Mouse (Mus musculus) liver, embryonic 16.5 days (tissue): ENCODE measurements around the gene Elmod2. TPM values are rescaled to one million over a fixed set of nuclear protein-coding genes. Genes with fewer than 3 reads are reported as not detected.

Source experiments
- ATAC-seq: fragments of 200-750 bp; cut with Nextera tagmentation; 2 replicates; pipeline ENCODE4 v1.8.0; 2017; ENCODE audit warnings: low read depth, mild to moderate bottlenecking, moderate number of reproducible peaks, moderate library complexity
- H3K27ac ChIP-seq: fragments of 300-500 bp; sonication (generic); 2 replicates; pipeline ENCODE4 v1.5.1; 2014; ENCODE audit warnings: mild to moderate bottlenecking, low read length
- H3K27me3 ChIP-seq: fragments of 300-500 bp; sonication (generic); 2 replicates; pipeline ENCODE4 v1.6.1; 2014; ENCODE audit warnings: low read depth, low read length, mixed read lengths; ENCODE audit not compliant: control insufficient read depth, insufficient read depth
- H3K36me3 ChIP-seq: fragments of 300-500 bp; sonication (generic); 2 replicates; pipeline ENCODE4 v1.6.1; 2014; ENCODE audit warnings: mild to moderate bottlenecking; ENCODE audit not compliant: control insufficient read depth, insufficient read depth
- H3K4me1 ChIP-seq: fragments of 300-500 bp; sonication (generic); 2 replicates; pipeline ENCODE4 v1.6.1; 2014; ENCODE audit warnings: low read depth, low read length, mixed read lengths; ENCODE audit not compliant: control insufficient read depth
- H3K4me2 ChIP-seq: fragments of 300-500 bp; sonication (generic); 2 replicates; pipeline ENCODE4 v1.6.1; 2014; ENCODE audit warnings: low read depth, low read length, mixed read lengths
- H3K4me3 ChIP-seq: fragments of 300-500 bp; sonication (generic); 2 replicates; pipeline ENCODE4 v1.5.1; 2014; ENCODE audit warnings: low read depth, mild to moderate bottlenecking, low read length
- H3K9ac ChIP-seq: fragments of 300-500 bp; sonication (generic); 2 replicates; pipeline ENCODE4 v1.6.1; 2014; ENCODE audit warnings: low read depth, low read length
- H3K9me3 ChIP-seq: fragments of 300-500 bp; sonication (generic); replicated peaks from 2 replicates; pipeline ENCODE4 v1.6.1; 2016; ENCODE audit warnings: low read length; ENCODE audit not compliant: control insufficient read depth
- WGBS: fragments of 180-500 bp; shearing (Covaris S2); extraction: QIAGEN DNeasy Blood & Tissue Kit; methylation state at CpG from one replicate; pipeline ENCODE4 v1.1.7; 2014; ENCODE audit not compliant: insufficient replicate concordance; 5-methylcytosine and 5-hydroxymethylcytosine counted together
- polyA plus RNA-seq: library from polyadenylated mRNA; unstranded; fragments of >200 nt; fragmentation: Nextera tagmentation; extraction: Ambion mirVana; gene quantifications from 2 replicates; pipeline ENCODE4 v1.2.1, GENCODE M21; 2015

Elmod2 gene
- polyA plus RNA-seq, result 5.8 and 6.4 TPM in 2 replicates

DNA sequence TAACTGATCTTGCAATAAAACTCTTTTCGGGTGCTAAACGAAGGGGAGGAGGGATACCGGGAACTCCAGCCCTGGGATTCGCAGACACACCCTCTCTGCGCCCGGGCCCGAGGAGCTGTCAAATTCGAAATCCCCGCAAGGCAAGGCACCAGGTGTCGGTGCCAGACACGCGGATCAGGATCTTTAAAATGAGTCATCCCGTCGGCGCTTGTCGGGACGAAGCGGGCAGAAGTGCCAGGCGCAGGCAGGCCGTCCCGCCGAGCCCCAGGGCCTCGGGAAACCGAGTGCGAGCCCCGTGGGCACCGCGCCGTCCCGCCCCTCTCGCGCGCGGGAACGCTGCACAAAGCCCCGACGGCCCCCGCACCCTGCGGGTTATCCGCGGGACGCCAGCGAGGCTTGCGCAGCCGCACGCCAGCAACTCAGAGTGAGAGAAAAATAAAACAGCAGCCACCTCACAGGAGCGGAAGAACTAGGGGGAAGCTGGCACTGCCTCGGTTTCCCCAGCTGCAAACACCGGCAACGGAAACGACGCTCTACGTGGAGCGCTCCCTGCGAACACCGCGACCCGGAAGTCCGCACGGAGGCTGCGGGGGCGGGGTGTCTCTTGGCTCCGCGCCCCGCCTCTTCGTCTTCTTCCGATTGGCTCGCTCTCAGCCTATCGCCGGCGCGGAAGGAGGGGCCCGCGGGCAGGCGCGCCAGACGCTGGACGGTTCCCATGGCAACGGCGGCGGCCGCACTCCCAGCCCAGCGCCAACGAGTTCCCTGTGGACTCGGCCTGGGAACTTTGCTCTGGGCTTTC is at the start of gene Elmod2:
Elmod2 (minus strand) TSS at position 588 of the 799 bp plus-strand sequence.
- Histone ChIP-seq H3K27ac (peak within 1 kb of the TSS; percentile 80), H3K9me3 (no peaks in the 10 kb centered on the region), H3K4me3 (peak within 1 kb of the TSS; percentile 96), H3K27me3 (no peaks in the 10 kb centered on the region), H3K4me1 (peaks cover 10% of the 10 kb centered on the region), H3K9ac (peak within 1 kb of the TSS; percentile 87), H3K4me2 (peak within 1 kb of the TSS; percentile 98), H3K36me3 (no peaks in the 10 kb centered on the region)
- WGBS, result under 1% methylated on average over 85 of the region's 85 CpGs
- peak; percentile 99 for ATAC-seq

DNA sequence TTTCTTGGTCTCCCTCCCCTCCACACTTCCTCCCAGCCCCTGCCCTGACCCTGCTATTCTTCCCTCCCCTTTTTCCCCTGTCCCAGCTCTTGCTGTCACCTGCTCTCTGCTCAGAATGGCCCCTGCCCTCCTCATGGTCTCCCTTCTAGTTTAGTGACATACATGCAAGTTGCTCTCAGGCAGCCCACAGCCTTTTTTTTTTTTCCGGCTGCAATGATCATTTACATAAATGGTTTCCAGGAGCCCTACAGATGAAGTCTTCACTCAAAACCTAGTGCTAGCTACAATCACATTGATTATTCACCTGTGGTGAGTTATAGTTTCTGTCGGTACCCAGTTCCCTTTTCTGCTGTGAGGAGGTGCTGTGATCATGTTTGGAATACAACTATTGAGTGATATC is 48.7 kb upstream of the Elmod2 start:
- ATAC-seq, result no peak
- no peak overlapping the region for H3K4me3 ChIP-seq
- H3K4me2 ChIP-seq, result no peak overlapping the region
- H3K9ac ChIP-seq, result no peak overlapping the region
- 66% methylated on average over 2 of the region's 2 CpGs for WGBS
- no peaks in the 10 kb centered on the region for H3K9me3 ChIP-seq
- H3K27me3 ChIP-seq, result no peaks in the 10 kb centered on the region
- H3K4me1 ChIP-seq, result no peaks in the 10 kb centered on the region
- H3K36me3 ChIP-seq, result no peaks in the 10 kb centered on the region
- no peak overlapping the region for H3K27ac ChIP-seq

DNA sequence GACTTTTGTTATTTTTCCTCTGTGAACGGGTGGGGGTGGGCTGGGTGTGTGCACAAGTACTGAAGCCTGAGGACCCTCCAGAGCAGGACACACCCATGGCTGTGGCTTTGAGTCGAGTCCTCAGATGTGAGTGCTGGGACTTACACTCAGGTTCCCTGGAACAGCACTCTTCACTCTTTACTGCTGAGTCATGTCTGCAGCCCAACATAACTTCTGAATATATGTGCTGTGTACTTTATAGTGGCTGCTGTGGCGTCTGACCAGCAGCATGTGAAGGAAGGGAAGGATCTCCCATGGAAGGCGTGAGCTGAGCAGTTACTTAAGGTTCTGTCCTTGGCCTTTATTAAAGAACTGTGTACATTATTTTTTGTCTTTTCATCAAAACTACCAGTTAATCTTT is 47.9 kb upstream of the Elmod2 start:
- Histone ChIP-seq H3K4me1 (no peaks in the 10 kb centered on the region), H3K27me3 (no peaks in the 10 kb centered on the region), H3K4me3 (no peak overlapping the region), H3K4me2 (no peak overlapping the region), H3K9me3 (no peaks in the 10 kb centered on the region), H3K36me3 (no peaks in the 10 kb centered on the region), H3K9ac (no peak overlapping the region), H3K27ac (no peak overlapping the region)
- 31% methylated on average over 4 of the region's 4 CpGs for WGBS
- ATAC-seq, result no peak

DNA sequence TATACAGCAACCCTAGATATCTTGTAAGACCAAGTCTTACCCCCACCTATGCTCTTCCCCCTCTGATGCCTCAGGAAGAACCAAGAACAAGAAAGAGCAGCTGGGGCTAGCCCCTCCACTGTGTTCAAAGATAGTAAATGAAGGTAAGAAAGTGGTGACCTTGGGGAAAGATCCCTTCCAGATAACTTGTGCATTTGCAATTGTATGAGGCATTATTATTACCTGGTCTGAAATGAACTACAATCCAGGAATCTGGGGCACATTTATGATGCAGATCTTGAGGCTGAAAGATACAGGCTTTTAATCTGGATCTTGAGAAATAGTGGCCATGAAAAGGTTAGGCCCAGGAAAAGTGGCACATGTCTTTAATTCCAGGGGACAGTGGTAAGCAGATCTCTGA is 44.9 kb upstream of the Elmod2 start:
- H3K27ac ChIP-seq, result no peak overlapping the region
- no peak overlapping the region for H3K9ac ChIP-seq
- H3K4me2 ChIP-seq, result no peak overlapping the region
- H3K36me3 ChIP-seq, result no peaks in the 10 kb centered on the region
- H3K9me3 ChIP-seq, result no peaks in the 10 kb centered on the region
- no peak overlapping the region for H3K4me3 ChIP-seq
- no peaks in the 10 kb centered on the region for H3K4me1 ChIP-seq
- no peak for ATAC-seq
- H3K27me3 ChIP-seq, result no peaks in the 10 kb centered on the region

DNA sequence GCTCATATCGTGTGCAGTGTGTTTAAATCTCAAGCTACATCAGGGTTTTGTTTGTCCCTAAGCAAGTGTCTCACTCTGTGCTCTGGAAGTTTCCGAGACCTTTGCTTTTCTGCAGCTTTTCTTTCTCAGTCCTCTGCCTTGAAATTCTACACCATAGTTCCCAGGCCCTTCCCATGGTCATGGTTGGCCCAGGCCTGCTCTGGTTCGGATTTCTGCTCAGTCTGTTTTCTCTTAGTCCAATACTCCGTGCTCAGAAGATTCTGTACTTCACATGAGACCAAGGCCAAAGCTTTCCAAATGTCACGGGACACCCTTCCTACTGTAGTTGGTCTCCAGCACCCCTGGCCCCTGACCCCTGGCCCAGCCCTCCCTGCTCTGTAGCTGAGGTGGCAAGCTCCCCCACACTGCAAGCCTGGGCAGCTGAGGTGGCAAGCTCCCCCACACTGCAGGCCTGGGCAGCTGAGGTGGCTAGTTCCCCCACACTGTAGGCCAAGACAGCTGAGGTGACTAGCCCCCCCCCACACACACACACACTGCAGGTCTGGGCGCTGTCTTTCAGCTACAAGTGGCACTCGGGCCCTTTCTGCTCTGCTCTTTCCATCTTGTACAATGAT is 31.0 kb upstream of the Elmod2 start:
- no peak overlapping the region for H3K9ac ChIP-seq
- 56% methylated on average over 7 of the region's 7 CpGs for WGBS
- no peaks in the 10 kb centered on the region for H3K9me3 ChIP-seq
- no peaks in the 10 kb centered on the region for H3K27me3 ChIP-seq
- H3K4me1 ChIP-seq, result no peaks in the 10 kb centered on the region
- H3K4me2 ChIP-seq, result no peak overlapping the region
- no peaks in the 10 kb centered on the region for H3K36me3 ChIP-seq
- ATAC-seq, result no peak
- no peak overlapping the region for H3K4me3 ChIP-seq
- H3K27ac ChIP-seq, result no peak overlapping the region

DNA sequence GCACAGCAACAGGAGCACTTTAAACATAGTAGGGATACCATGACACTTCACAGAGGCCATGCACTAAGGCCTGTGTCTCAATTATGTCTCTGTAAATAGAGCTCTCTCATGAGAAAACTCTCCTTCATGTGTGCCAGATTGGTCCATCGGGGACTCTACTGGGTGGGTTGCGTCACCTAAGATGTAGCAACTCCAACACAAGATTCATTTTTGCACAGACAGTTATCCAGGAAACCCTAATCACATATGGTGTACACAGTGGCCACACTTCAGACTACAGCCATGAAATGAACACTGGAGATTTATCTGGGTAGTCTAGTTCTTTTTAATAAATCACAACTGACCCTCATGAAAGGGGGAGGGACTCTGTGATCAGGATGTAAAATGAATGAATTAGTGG is 19.0 kb upstream of the Elmod2 start:
- H3K9ac ChIP-seq, result no peak overlapping the region
- no peaks in the 10 kb centered on the region for H3K9me3 ChIP-seq
- H3K4me1 ChIP-seq, result no peaks in the 10 kb centered on the region
- H3K4me2 ChIP-seq, result no peak overlapping the region
- no peaks in the 10 kb centered on the region for H3K27me3 ChIP-seq
- H3K36me3 ChIP-seq, result no peaks in the 10 kb centered on the region
- H3K4me3 ChIP-seq, result no peak overlapping the region
- WGBS, result 68% methylated on average over 2 of the region's 2 CpGs
- no peak overlapping the region for H3K27ac ChIP-seq
- ATAC-seq, result no peak

DNA sequence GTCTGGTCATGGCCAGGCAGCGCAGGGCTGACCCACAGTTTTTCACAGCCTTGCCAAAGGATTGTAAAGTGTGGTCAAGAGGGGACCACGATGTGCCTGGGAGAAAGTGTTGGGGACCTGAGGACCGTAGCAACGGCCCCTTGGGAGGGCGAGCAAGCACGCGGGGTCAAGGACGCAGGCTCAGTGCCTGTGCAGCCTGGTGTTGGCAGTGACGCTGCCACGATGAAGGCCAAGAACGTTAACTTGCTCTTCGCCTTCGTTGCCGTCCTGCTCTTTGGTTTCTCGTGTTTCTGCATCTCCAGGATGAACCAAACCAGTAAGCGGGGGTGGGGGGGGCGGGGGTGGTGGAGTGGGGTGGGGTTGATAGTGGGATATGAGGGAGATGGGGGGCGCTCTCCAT is 16.0 kb upstream of the Elmod2 start, which contains the start of gene Mgat4d:
Mgat4d (plus strand) TSS at position 209 of the 400 bp plus-strand sequence.
- Histone ChIP-seq H3K9ac (no peak within 1 kb of the TSS), H3K27ac (no peak within 1 kb of the TSS), H3K4me3 (no peak within 1 kb of the TSS), H3K4me2 (no peak within 1 kb of the TSS), H3K27me3 (no peaks in the 10 kb centered on the region), H3K36me3 (no peaks in the 10 kb centered on the region), H3K4me1 (no peaks in the 10 kb centered on the region), H3K9me3 (no peaks in the 10 kb centered on the region)
- 61% methylated on average over 17 of the region's 18 CpGs for WGBS
- no peak for ATAC-seq

DNA sequence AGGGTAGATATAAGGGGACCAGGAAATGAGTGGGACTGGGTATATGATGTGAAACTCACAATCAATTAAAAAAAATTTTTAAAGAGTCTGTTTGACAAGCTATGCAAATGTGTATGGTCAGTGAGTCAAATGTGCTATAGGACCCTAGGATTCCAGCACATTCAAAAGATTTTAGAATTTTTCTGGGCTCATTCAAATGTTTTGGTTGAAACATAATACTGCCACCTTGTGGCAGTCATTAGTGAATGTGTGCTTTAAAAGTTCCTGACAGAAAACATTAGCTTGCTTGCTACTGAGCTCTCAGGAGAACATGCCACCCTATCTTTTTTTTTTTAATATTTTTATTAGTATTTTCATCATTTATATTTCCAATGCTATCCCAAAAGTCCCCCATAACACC is 10.4 kb upstream of the Elmod2 start:
- Histone ChIP-seq H3K27me3 (no peaks in the 10 kb centered on the region), H3K9me3 (no peaks in the 10 kb centered on the region), H3K9ac (no peak overlapping the region), H3K36me3 (no peaks in the 10 kb centered on the region), H3K4me3 (no peak overlapping the region), H3K4me1 (no peaks in the 10 kb centered on the region), H3K27ac (no peak overlapping the region), H3K4me2 (no peak overlapping the region)
- ATAC-seq, result no peak

DNA sequence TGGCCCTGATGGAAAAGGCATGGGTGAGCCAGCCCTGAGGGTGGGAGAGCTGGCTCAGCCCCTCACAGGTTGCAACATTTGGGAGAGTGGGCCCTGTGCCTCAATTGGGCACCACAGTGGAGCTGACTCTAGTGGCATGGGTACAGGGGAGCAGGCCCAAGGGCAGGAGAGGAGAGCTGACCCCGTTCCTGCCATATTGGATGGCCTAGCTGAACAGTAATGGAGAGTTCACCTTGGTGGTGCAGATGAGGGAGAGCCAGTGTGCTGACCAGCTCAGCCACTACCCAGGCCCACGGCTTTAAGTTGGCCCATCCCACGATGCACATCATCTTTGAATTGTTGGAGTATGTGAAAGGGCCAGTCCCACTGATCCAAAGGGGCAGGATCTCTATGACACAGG is 9.8 kb upstream of the Elmod2 start:
- H3K4me2 ChIP-seq, result no peak overlapping the region
- no peaks in the 10 kb centered on the region for H3K27me3 ChIP-seq
- ATAC-seq, result no peak
- WGBS, result 70% methylated on average over 3 of the region's 3 CpGs
- no peaks in the 10 kb centered on the region for H3K4me1 ChIP-seq
- no peaks in the 10 kb centered on the region for H3K9me3 ChIP-seq
- H3K4me3 ChIP-seq, result no peak overlapping the region
- no peaks in the 10 kb centered on the region for H3K36me3 ChIP-seq
- H3K27ac ChIP-seq, result no peak overlapping the region
- no peak overlapping the region for H3K9ac ChIP-seq
